Mouse (Mus musculus) C2C12 (cell line): ENCODE measurements around the gene Tada3. TPM values are rescaled to one million over a fixed set of nuclear protein-coding genes. Genes with fewer than 3 reads are reported as not detected.

Experiments used
- H3K27me3 ChIP-seq: one replicate; pipeline ENCODE4 v1.6.1; 2011; ENCODE audit not compliant: control insufficient read depth, insufficient read depth, insufficient read length
- H3K36me3 ChIP-seq: one replicate; pipeline ENCODE4 v1.6.1; 2011; ENCODE audit not compliant: control insufficient read depth, insufficient read depth
- H3K4me3 ChIP-seq: one replicate; pipeline ENCODE4 v1.5.1; 2011; ENCODE audit warnings: mild to moderate bottlenecking, control low read depth; ENCODE audit not compliant: poor library complexity, insufficient read depth, severe bottlenecking
- H3K79me2 ChIP-seq: one replicate; pipeline ENCODE4 v1.6.1; 2011; ENCODE audit not compliant: control insufficient read depth, insufficient read depth
- H3K79me3 ChIP-seq: one replicate; pipeline ENCODE4 v1.6.1; 2011; ENCODE audit warnings: low read depth, control low read depth
- H3ac ChIP-seq: one replicate; pipeline ENCODE3; 2011; ENCODE audit warnings: low read depth; ENCODE audit not compliant: control insufficient read depth, insufficient read length
- CEBPB ChIP-seq: IDR thresholded peaks from one replicate; pipeline ENCODE4 v1.6.1; 2011; ENCODE audit warnings: low read depth, mild to moderate bottlenecking, control low read depth, moderate library complexity
- CTCF ChIP-seq: IDR thresholded peaks from one replicate; pipeline ENCODE4 v1.5.1; 2011; ENCODE audit not compliant: control insufficient read depth, insufficient read depth, insufficient read length
- FOSL1 ChIP-seq: IDR thresholded peaks from one replicate; pipeline ENCODE4 v1.8.0; 2011; ENCODE audit warnings: mild to moderate bottlenecking, low read length; ENCODE audit not compliant: poor library complexity, insufficient read depth, severe bottlenecking
- MAX ChIP-seq: IDR thresholded peaks from one replicate; pipeline ENCODE4 v1.6.1; 2011; ENCODE audit warnings: mild to moderate bottlenecking, control low read depth
- MYOD1 ChIP-seq: IDR thresholded peaks from one replicate; pipeline ENCODE4 v1.6.1; 2011; ENCODE audit warnings: low read depth; ENCODE audit not compliant: control insufficient read depth, insufficient read length
- MYOG ChIP-seq: IDR thresholded peaks from one replicate; pipeline ENCODE4 v1.6.1; 2011; ENCODE audit not compliant: control insufficient read depth, insufficient read length; ENCODE audit errors: extremely low read depth
- USF1 ChIP-seq: IDR thresholded peaks from one replicate; pipeline ENCODE4 v1.6.1; 2011; ENCODE audit warnings: low read depth, mild to moderate bottlenecking, control low read depth, moderate library complexity
- polyA plus RNA-seq: library from polyadenylated mRNA; unstranded; fragments of >200 nt; fragmentation: generic; extraction: Trizol; gene quantifications from one replicate; pipeline ENCODE4 v1.2.1, GENCODE M21; 2012; ENCODE audit warnings: missing spikeins

Tada3 gene
- polyA plus RNA-seq, 1 experiment, result 31.7 TPM

- no peaks in the 10 kb centered on the region for H3K27me3 ChIP-seq
- peak within 1 kb of the TSS; percentile 86 for H3ac ChIP-seq
- TF ChIP-seq MYOD1, result no peak
- TF ChIP-seq MYOG, result no peak
- TF ChIP-seq USF1, result no peak
- no peak for TF ChIP-seq CEBPB
- no peak for TF ChIP-seq FOSL1
- no peak for TF ChIP-seq CTCF
- no peak for TF ChIP-seq MAX
- H3K79me2 ChIP-seq, result no peaks in the 10 kb centered on the region
- no peaks in the 10 kb centered on the region for H3K36me3 ChIP-seq
- no peaks in the 10 kb centered on the region for H3K79me3 ChIP-seq
- peak within 1 kb of the TSS; percentile 42 for H3K4me3 ChIP-seq
Observed at GRCm38 (mm10) chr6:113419199-113419587, 41.5 kb upstream of the Tada3 start, which contains the start of gene Rpusd3. Gene Rpusd3, minus strand, starts transcription at chr6:113419340.

GRCm38 (mm10) chr6:113418441-113419198 lies 40.9 kb upstream of the Tada3 start:
- TF ChIP-seq USF1 (no peak), CEBPB (no peak), FOSL1 (no peak), MYOD1 (no peak), MAX (no peak), MYOG (no peak), CTCF (no peak)

GRCm38 (mm10) chr6:113416416-113416815 lies 38.7 kb upstream of the Tada3 start:
- no peaks in the 10 kb centered on the region for H3K27me3 ChIP-seq
- no peaks in the 10 kb centered on the region for H3K79me3 ChIP-seq
- H3K79me2 ChIP-seq, result no peaks in the 10 kb centered on the region
- no peak overlapping the region for H3K4me3 ChIP-seq
- H3K36me3 ChIP-seq, result no peaks in the 10 kb centered on the region
- no peak overlapping the region for H3ac ChIP-seq
- TF ChIP-seq FOSL1 (no peak), CEBPB (no peak), CTCF (no peak), USF1 (no peak)

More at GRCm38 (mm10) chr6:113418441-113419198, 40.9 kb upstream of the Tada3 start:
- Histone ChIP-seq H3ac (peak overlapping the region; percentile 86), H3K79me3 (no peaks in the 10 kb centered on the region), H3K79me2 (no peaks in the 10 kb centered on the region), H3K27me3 (no peaks in the 10 kb centered on the region), H3K4me3 (peak overlapping the region; percentile 42), H3K36me3 (no peaks in the 10 kb centered on the region)

- H3K4me3 ChIP-seq, result no peak overlapping the region
- no peak overlapping the region for H3ac ChIP-seq
- no peaks in the 10 kb centered on the region for H3K27me3 ChIP-seq
- peaks cover 27% of the 10 kb centered on the region for H3K36me3 ChIP-seq
- no peak for TF ChIP-seq USF1
- TF ChIP-seq MAX, result no peak
- no peak for TF ChIP-seq CTCF
- TF ChIP-seq FOSL1, result no peak
- TF ChIP-seq MYOG, result no peak
- no peak for TF ChIP-seq MYOD1
- no peak for TF ChIP-seq CEBPB
- no peaks in the 10 kb centered on the region for H3K79me3 ChIP-seq
- H3K79me2 ChIP-seq, result no peaks in the 10 kb centered on the region
Observed at GRCm38 (mm10) chr6:113410001-113410400, 32.3 kb upstream of the Tada3 start.

GRCm38 (mm10) chr6:113406683-113407082 lies 29.0 kb upstream of the Tada3 start:
- TF ChIP-seq CTCF, result no peak
- Histone ChIP-seq H3K27me3 (no peaks in the 10 kb centered on the region), H3K79me3 (no peaks in the 10 kb centered on the region), H3K4me3 (no peak overlapping the region), H3K36me3 (peaks cover 34% of the 10 kb centered on the region), H3ac (no peak overlapping the region), H3K79me2 (no peaks in the 10 kb centered on the region)

- Histone ChIP-seq H3K79me2 (no peaks in the 10 kb centered on the region), H3K4me3 (no peak overlapping the region), H3K79me3 (no peaks in the 10 kb centered on the region), H3ac (no peak overlapping the region), H3K27me3 (no peaks in the 10 kb centered on the region), H3K36me3 (peaks cover 34% of the 10 kb centered on the region)
- TF ChIP-seq CEBPB (no peak), MYOG (no peak), USF1 (no peak), CTCF (no peak), FOSL1 (no peak), MYOD1 (no peak), MAX (no peak)
Observed at GRCm38 (mm10) chr6:113405483-113405882, 27.8 kb upstream of the Tada3 start.
